Mouse (Mus musculus) lung, embryonic 14.5 days (tissue): ENCODE measurements around the gene Mpzl1. TPM values are rescaled to one million over a fixed set of nuclear protein-coding genes. Genes with fewer than 3 reads are reported as not detected.

Experiments used
- ATAC-seq: fragments of 200-750 bp; cut with Nextera tagmentation; 2 replicates; pipeline ENCODE4 v1.8.0; 2017; ENCODE audit warnings: mild to moderate bottlenecking, moderate TSS enrichment, moderate library complexity; ENCODE audit not compliant: insufficient read depth
- DNase-seq: peaks from one replicate; pipeline ENCODE4 v3.0.0-alpha.2; 2015
- H3K27ac ChIP-seq: fragments of 300-500 bp; sonication (generic); 2 replicates; pipeline ENCODE4 v1.5.1; 2014; ENCODE audit warnings: low read depth, mild to moderate bottlenecking, moderate library complexity
- H3K27me3 ChIP-seq: fragments of 300-500 bp; sonication (generic); 2 replicates; pipeline ENCODE4 v1.6.1; 2014; ENCODE audit warnings: low read length, control low read depth; ENCODE audit not compliant: insufficient read depth
- H3K36me3 ChIP-seq: fragments of 300-500 bp; sonication (generic); 2 replicates; pipeline ENCODE4 v1.6.1; 2014; ENCODE audit warnings: control low read depth; ENCODE audit not compliant: insufficient read depth
- H3K4me1 ChIP-seq: fragments of 300-500 bp; sonication (generic); 2 replicates; pipeline ENCODE4 v1.6.1; 2014; ENCODE audit warnings: antibody characterized with exemption, control low read depth; ENCODE audit not compliant: insufficient read depth
- H3K4me2 ChIP-seq: fragments of 300-500 bp; sonication (generic); 2 replicates; pipeline ENCODE4 v1.6.1; 2014; ENCODE audit warnings: mild to moderate bottlenecking
- H3K4me3 ChIP-seq: fragments of 300-500 bp; sonication (generic); 2 replicates; pipeline ENCODE4 v1.5.1; 2014; ENCODE audit warnings: low read depth, low read length
- H3K9ac ChIP-seq: fragments of 300-500 bp; sonication (generic); 2 replicates; pipeline ENCODE4 v1.6.1; 2014
- H3K9me3 ChIP-seq: fragments of 300-500 bp; sonication (generic); 2 replicates; pipeline ENCODE4 v1.6.1; 2016; ENCODE audit warnings: low read depth, low read length, control low read depth
- CTCF ChIP-seq: IDR thresholded peaks from 2 replicates; pipeline ENCODE4 v1.5.1; 2016; ENCODE audit warnings: antibody characterized with exemption, low read depth
- WGBS: fragments of 180-500 bp; shearing (Covaris S2); extraction: QIAGEN DNeasy Blood & Tissue Kit; methylation state at CpG from one replicate; pipeline ENCODE4 v1.1.7; 2014; 5-methylcytosine and 5-hydroxymethylcytosine counted together
- polyA plus RNA-seq: library from polyadenylated mRNA; unstranded; fragments of >200 nt; fragmentation: Nextera tagmentation; extraction: Ambion mirVana; gene quantifications from 2 replicates; pipeline ENCODE4 v1.2.1, GENCODE M21; 2014

The Mpzl1 gene
- polyA plus RNA-seq, 1 experiment from 2014 or later, result 220 TPM

- ATAC-seq, result no peak
- no peaks in the 10 kb centered on the region for H3K27me3 ChIP-seq
Observed at GRCm38 (mm10) chr1:165565283-165565682, 69.1 kb downstream of the Mpzl1 start.

GRCm38 (mm10) chr1:165559073-165559472 is 75.3 kb downstream of the Mpzl1 start:
- Histone ChIP-seq H3K36me3 (no peaks in the 10 kb centered on the region), H3K4me3 (no peak overlapping the region), H3K27ac (no peak overlapping the region), H3K4me2 (no peak overlapping the region), H3K27me3 (no peaks in the 10 kb centered on the region), H3K9ac (no peak overlapping the region), H3K9me3 (no peaks in the 10 kb centered on the region), H3K4me1 (no peaks in the 10 kb centered on the region)
- 82% methylated on average over 9 of the region's 9 CpGs for WGBS
- DNase-seq (no peak), ATAC-seq (no peak)
- no peak for TF ChIP-seq CTCF

More at GRCm38 (mm10) chr1:165565283-165565682, 69.1 kb downstream of the Mpzl1 start:
- Histone ChIP-seq H3K36me3 (no peaks in the 10 kb centered on the region), H3K4me1 (no peaks in the 10 kb centered on the region), H3K9me3 (no peaks in the 10 kb centered on the region), H3K27ac (no peak overlapping the region), H3K4me2 (no peak overlapping the region), H3K9ac (no peak overlapping the region), H3K4me3 (no peak overlapping the region)
- no peak for TF ChIP-seq CTCF
- no peak for DNase-seq
- WGBS, result 90% methylated on average over 4 of the region's 4 CpGs

- no peaks in the 10 kb centered on the region for H3K36me3 ChIP-seq
- TF ChIP-seq CTCF, result no peak
- no peaks in the 10 kb centered on the region for H3K9me3 ChIP-seq
- H3K4me1 ChIP-seq, result no peaks in the 10 kb centered on the region
- H3K27me3 ChIP-seq, result no peaks in the 10 kb centered on the region
- DNase-seq (peak; percentile 66), ATAC-seq (no peak)
- H3K27ac ChIP-seq, result no peak overlapping the region
- no peak overlapping the region for H3K9ac ChIP-seq
- WGBS, result 31% methylated on average over 2 of the region's 2 CpGs
- H3K4me2 ChIP-seq, result no peak overlapping the region
- H3K4me3 ChIP-seq, result no peak overlapping the region
Observed at GRCm38 (mm10) chr1:165556711-165557110, 77.6 kb downstream of the Mpzl1 start.

Other genes starting within 250 kb of the Mpzl1 start
- 12.7 and 13.0 TPM in 2 replicates for gene Dcaf6, start 174.1 kb downstream of the Mpzl1 start, polyA plus RNA-seq
- 110 and 127 TPM in 2 replicates for gene Mpc2, start 173.9 kb downstream of the Mpzl1 start, polyA plus RNA-seq
- gene Adcy10, start 149.4 kb downstream of the Mpzl1 start, polyA plus RNA-seq, result 0.04 TPM in 1 of 2 replicates, not detected in the other
- gene Rcsd1, start 75.2 kb upstream of the Mpzl1 start, polyA plus RNA-seq, result 22.9 and 25.2 TPM in 2 replicates
- gene Creg1, start 129.2 kb upstream of the Mpzl1 start, polyA plus RNA-seq, result 54.3 and 58.3 TPM in 2 replicates
- gene Cd247, start 154.1 kb upstream of the Mpzl1 start, polyA plus RNA-seq, result 1.1 and 1.5 TPM in 2 replicates